Mouse (Mus musculus) limb, embryonic 11.5 days (tissue): ENCODE measurements around the gene Tm4sf4. TPM values are rescaled to one million over a fixed set of nuclear protein-coding genes. Genes with fewer than 3 reads are reported as not detected.

ENCODE experiments used
- ATAC-seq: fragments of 200-750 bp; cut with Nextera tagmentation; 2 replicates; pipeline ENCODE4 v1.8.0; 2017; ENCODE audit warnings: low read depth; ENCODE audit not compliant: insufficient number of reproducible peaks, low FRiP score, low TSS enrichment
- DNase-seq: peaks from one replicate; pipeline ENCODE4 v3.0.0-alpha.2; 2015; ENCODE audit warnings: low spot score
- H3K27ac ChIP-seq: fragments of 300-500 bp; sonication (generic); replicated peaks from 2 replicates; pipeline ENCODE4 v1.5.1; 2014; ENCODE audit warnings: low read depth, mild to moderate bottlenecking, low read length
- H3K27me3 ChIP-seq: fragments of 300-500 bp; sonication (generic); 2 replicates; pipeline ENCODE4 v1.6.1; 2014; ENCODE audit warnings: mild to moderate bottlenecking, low read length, mixed read lengths; ENCODE audit not compliant: control insufficient read depth, insufficient read depth
- H3K36me3 ChIP-seq: fragments of 300-500 bp; sonication (generic); 2 replicates; pipeline ENCODE4 v1.6.1; 2014; ENCODE audit warnings: mild to moderate bottlenecking, low read length, moderate library complexity, mixed read lengths; ENCODE audit not compliant: control insufficient read depth, insufficient read depth
- H3K4me1 ChIP-seq: fragments of 300-500 bp; sonication (generic); 2 replicates; pipeline ENCODE4 v1.6.1; 2014; ENCODE audit warnings: low read length, mixed read lengths; ENCODE audit not compliant: control insufficient read depth, insufficient read depth
- H3K4me2 ChIP-seq: fragments of 300-500 bp; sonication (generic); 2 replicates; pipeline ENCODE4 v1.6.1; 2014; ENCODE audit warnings: low read depth, mild to moderate bottlenecking, moderate library complexity; ENCODE audit not compliant: severe bottlenecking
- H3K4me3 ChIP-seq: fragments of 300-500 bp; sonication (generic); 2 replicates; pipeline ENCODE4 v1.5.1; 2014; ENCODE audit warnings: low read depth, low read length
- H3K9ac ChIP-seq: fragments of 300-500 bp; sonication (generic); 2 replicates; pipeline ENCODE4 v1.6.1; 2014; ENCODE audit warnings: mild to moderate bottlenecking, low read length
- H3K9me3 ChIP-seq: fragments of 300-500 bp; sonication (generic); 2 replicates; pipeline ENCODE4 v1.6.1; 2016; ENCODE audit warnings: low read length; ENCODE audit not compliant: control insufficient read depth
- WGBS: fragments of 180-500 bp; shearing (Covaris S2); extraction: QIAGEN DNeasy Blood & Tissue Kit; methylation state at CpG from one replicate; pipeline ENCODE4 v1.1.7; 2014; 5-methylcytosine and 5-hydroxymethylcytosine counted together
- polyA plus RNA-seq: library from polyadenylated mRNA; unstranded; fragments of >200 nt; fragmentation: Nextera tagmentation; extraction: Ambion mirVana; gene quantifications from 2 replicates; pipeline ENCODE4 v1.2.1, GENCODE M21; 2014

Tm4sf4 gene
- polyA plus RNA-seq, 1 experiment from 2014 or later, result not detected

DNA sequence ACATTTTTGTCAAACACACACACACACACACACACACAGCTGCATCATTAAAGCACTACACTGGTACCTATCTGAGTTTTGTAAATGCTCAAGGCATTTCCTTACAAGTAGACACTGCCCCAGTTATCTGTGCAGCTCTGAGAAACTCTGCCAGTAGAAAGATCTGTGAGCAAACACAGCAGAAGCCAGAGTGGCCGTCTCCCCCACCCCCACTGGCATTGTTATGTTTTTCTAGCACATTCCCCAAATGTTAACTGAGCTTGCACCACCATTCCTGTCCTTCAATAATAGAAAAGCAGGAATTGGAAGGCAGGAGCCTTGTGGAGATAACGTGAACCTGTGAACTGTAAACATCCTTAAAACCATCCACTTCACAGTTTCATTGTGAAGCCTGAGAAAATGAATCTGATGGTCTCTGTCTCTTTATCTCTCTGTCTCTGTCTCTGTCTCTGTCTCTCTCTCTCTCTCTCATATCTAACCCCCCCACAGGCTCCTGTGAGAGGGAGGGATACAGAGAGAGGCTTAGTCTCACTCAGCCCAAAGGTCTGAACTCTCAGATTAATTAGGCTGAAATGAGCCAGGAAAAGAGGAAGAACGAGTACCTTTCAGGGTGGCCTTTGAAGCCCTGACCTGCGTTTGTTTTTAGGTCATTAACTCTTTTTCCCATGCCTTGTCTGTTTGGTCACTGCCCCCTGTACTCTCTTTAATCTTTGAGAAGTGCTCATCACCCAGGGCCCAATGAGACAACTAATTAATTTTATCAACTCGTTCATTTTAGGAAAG, 3.8 kb downstream of the Tm4sf4 start:
- ATAC-seq, result no peak
- Histone ChIP-seq H3K9ac (no peak overlapping the region), H3K9me3 (no peaks in the 10 kb centered on the region), H3K4me3 (no peak overlapping the region), H3K4me1 (no peaks in the 10 kb centered on the region), H3K27ac (no peak overlapping the region), H3K27me3 (no peaks in the 10 kb centered on the region), H3K4me2 (no peak overlapping the region), H3K36me3 (no peaks in the 10 kb centered on the region)
- WGBS, result 22% methylated on average over 5 of the region's 5 CpGs
- DNase-seq, result no peak

- 50% methylated on average over 4 of the region's 4 CpGs for WGBS
- Histone ChIP-seq H3K4me1 (no peaks in the 10 kb centered on the region), H3K4me2 (no peak overlapping the region), H3K27ac (no peak overlapping the region), H3K9ac (no peak overlapping the region), H3K27me3 (no peaks in the 10 kb centered on the region), H3K36me3 (no peaks in the 10 kb centered on the region), H3K9me3 (no peaks in the 10 kb centered on the region), H3K4me3 (no peak overlapping the region)
- ATAC-seq (no peak), DNase-seq (no peak)
These were observed 4.4 kb downstream of the Tm4sf4 start for GRCm38 (mm10) chr3:57429486-57429885.

DNA sequence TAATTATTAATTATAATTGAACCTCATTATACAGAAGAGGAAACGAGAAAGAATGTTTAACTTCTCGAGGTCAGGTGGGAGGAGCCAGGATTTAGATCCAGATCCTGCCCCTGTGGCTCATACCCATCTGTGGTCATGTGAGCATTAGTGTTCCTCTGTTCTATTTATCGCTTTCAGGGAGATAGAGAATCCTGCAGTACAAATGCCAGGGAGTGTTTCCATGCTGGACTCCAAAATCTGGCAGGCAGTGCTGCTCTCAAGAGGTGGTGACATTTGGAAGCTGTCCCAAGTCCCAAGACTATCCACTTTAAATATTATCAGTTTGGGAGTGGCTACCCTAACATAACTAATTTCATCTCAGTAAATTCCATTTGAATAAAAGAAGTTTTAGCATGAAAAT, 6.6 kb downstream of the Tm4sf4 start:
- ATAC-seq (no peak), DNase-seq (no peak)
- Histone ChIP-seq H3K4me3 (no peak overlapping the region), H3K4me2 (no peak overlapping the region), H3K27ac (no peak overlapping the region), H3K9me3 (no peaks in the 10 kb centered on the region), H3K4me1 (no peaks in the 10 kb centered on the region), H3K36me3 (no peaks in the 10 kb centered on the region), H3K9ac (no peak overlapping the region), H3K27me3 (no peaks in the 10 kb centered on the region)
- WGBS, result 78% methylated on average over 3 of the region's 3 CpGs

DNA sequence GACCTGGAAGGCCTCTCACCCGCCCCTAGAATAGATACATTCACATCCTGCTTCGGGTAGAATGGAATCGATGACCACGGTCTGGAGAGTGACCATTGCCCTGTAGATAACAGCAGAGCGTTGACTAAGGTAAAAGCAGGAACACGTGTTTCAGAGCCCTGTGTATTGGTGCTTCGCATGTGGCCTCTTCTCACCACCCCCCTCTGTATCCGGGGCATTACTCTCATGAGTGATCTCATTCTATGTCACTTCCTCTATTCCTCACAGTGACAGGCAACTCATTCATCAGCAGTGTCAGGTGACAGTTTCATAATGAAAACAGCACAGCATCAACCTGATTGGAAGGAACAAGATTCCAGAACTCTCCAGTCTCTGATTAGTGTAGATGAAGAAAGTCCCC, 10.2 kb downstream of the Tm4sf4 start:
- H3K36me3 ChIP-seq, result no peaks in the 10 kb centered on the region
- no peak overlapping the region for H3K4me3 ChIP-seq
- H3K27ac ChIP-seq, result no peak overlapping the region
- no peak overlapping the region for H3K4me2 ChIP-seq
- no peaks in the 10 kb centered on the region for H3K9me3 ChIP-seq
- no peak overlapping the region for H3K9ac ChIP-seq
- no peaks in the 10 kb centered on the region for H3K4me1 ChIP-seq
- no peak for DNase-seq
- ATAC-seq, result no peak
- WGBS, result 87% methylated on average over 8 of the region's 8 CpGs
- no peaks in the 10 kb centered on the region for H3K27me3 ChIP-seq

- DNase-seq (peak; percentile 19), ATAC-seq (no peak)
- no peaks in the 10 kb centered on the region for H3K4me1 ChIP-seq
- WGBS, result 56% methylated on average over 3 of the region's 3 CpGs
- no peak overlapping the region for H3K4me3 ChIP-seq
- no peak overlapping the region for H3K9ac ChIP-seq
- H3K4me2 ChIP-seq, result no peak overlapping the region
- no peaks in the 10 kb centered on the region for H3K9me3 ChIP-seq
- no peak overlapping the region for H3K27ac ChIP-seq
- H3K36me3 ChIP-seq, result no peaks in the 10 kb centered on the region
- no peaks in the 10 kb centered on the region for H3K27me3 ChIP-seq
These were observed 15.8 kb downstream of the Tm4sf4 start for GRCm38 (mm10) chr3:57440956-57441355.

- H3K9ac ChIP-seq, result no peak overlapping the region
- peak; percentile 18 for DNase-seq
- no peak for ATAC-seq
- H3K4me1 ChIP-seq, result no peaks in the 10 kb centered on the region
- no peak overlapping the region for H3K4me3 ChIP-seq
- WGBS, result 64% methylated on average over 3 of the region's 3 CpGs
- H3K36me3 ChIP-seq, result no peaks in the 10 kb centered on the region
- H3K27ac ChIP-seq, result no peak overlapping the region
- H3K27me3 ChIP-seq, result no peaks in the 10 kb centered on the region
- H3K9me3 ChIP-seq, result no peaks in the 10 kb centered on the region
- no peak overlapping the region for H3K4me2 ChIP-seq
These were observed 20.6 kb downstream of the Tm4sf4 start for GRCm38 (mm10) chr3:57445706-57446105.

- no peak for DNase-seq
- no peak for ATAC-seq
- H3K36me3 ChIP-seq, result no peaks in the 10 kb centered on the region
These were observed 22.8 kb downstream of the Tm4sf4 start for GRCm38 (mm10) chr3:57447889-57448288.

DNA sequence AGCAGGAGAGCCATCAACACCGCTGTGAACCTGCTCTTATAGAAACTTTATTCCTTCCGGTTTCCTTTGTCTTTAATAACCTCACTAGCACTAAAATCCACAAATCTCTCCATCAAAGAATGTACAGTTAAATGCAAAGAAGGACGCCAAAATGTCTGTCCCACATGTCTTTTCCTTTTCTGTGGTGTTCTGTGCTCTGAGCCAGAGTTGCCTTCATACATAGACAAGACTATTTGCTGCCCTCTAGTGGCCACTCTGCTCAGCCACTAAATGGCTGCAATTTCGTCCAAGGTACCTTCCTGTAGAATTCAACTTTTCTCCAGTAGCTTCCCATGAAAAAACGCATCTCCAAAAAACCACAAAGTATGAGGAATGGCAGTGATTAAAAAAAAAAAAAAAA, 23.3 kb downstream of the Tm4sf4 start:
- Histone ChIP-seq H3K9me3 (no peaks in the 10 kb centered on the region), H3K9ac (no peak overlapping the region), H3K36me3 (no peaks in the 10 kb centered on the region), H3K4me1 (no peaks in the 10 kb centered on the region), H3K27me3 (no peaks in the 10 kb centered on the region), H3K27ac (no peak overlapping the region), H3K4me3 (no peak overlapping the region), H3K4me2 (no peak overlapping the region)
- WGBS, result 40% methylated on average over 5 of the region's 5 CpGs
- DNase-seq (peak; percentile 82), ATAC-seq (no peak)

More at GRCm38 (mm10) chr3:57447889-57448288, 22.8 kb downstream of the Tm4sf4 start:
- Histone ChIP-seq H3K9me3 (no peaks in the 10 kb centered on the region), H3K27ac (no peak overlapping the region), H3K4me3 (no peak overlapping the region), H3K4me1 (no peaks in the 10 kb centered on the region), H3K27me3 (no peaks in the 10 kb centered on the region), H3K9ac (no peak overlapping the region), H3K4me2 (no peak overlapping the region)
- 53% methylated on average over 1 of the region's 1 CpGs for WGBS

DNA sequence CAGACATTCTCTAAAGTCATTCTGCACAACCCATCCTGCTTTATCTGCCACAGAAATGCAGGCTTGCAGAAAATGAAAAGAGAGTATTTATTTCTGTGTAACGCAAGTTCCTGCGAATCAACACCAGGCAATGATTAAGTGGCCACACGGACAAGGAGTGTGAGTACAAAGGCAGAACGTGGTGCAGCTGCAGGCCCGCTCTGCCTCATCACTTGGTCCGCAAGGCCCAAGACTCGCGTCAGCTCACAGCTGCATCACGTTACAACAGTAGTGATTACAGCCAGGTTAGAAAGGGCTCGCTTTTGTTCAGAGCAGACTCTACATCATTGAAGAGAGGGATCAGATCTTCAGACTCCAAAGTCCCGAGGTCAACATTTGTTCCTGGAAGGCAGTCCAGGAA, 33.5 kb downstream of the Tm4sf4 start:
- H3K36me3 ChIP-seq, result no peaks in the 10 kb centered on the region
- no peak overlapping the region for H3K27ac ChIP-seq
- peak; percentile 61 for DNase-seq
- H3K9ac ChIP-seq, result no peak overlapping the region
- no peak overlapping the region for H3K4me2 ChIP-seq
- peak; percentile 57; the same call in 1 of the 2 replicates for ATAC-seq
- H3K4me3 ChIP-seq, result no peak overlapping the region
- no peaks in the 10 kb centered on the region for H3K4me1 ChIP-seq
- H3K27me3 ChIP-seq, result no peaks in the 10 kb centered on the region
- no peaks in the 10 kb centered on the region for H3K9me3 ChIP-seq
- 18% methylated on average over 11 of the region's 11 CpGs for WGBS
